Mouse (Mus musculus): Measurements from ENCODE around the gene Ust. TPM values are rescaled to one million over a fixed set of nuclear protein-coding genes. Genes with fewer than 3 reads are reported as not detected.

Ust gene
- polyA plus RNA-seq, 1 experiment from 2014 or later: 11.2 TPM

GRCm38 (mm10) chr10:8520766-8521395, 2.3 kb upstream of the Ust start:
- Histone ChIP-seq H3K4me1 (peaks cover 21% of the 10 kb centered on the region), H3K27ac (replicated peaks) (no peak overlapping the region), H3K4me2 (no peak overlapping the region), H3K36me3 (no peaks in the 10 kb centered on the region), H3K9me3 (replicated peaks) (no peaks in the 10 kb centered on the region), H3K4me3 (replicated peaks) (no peak overlapping the region), H3K9ac (replicated peaks) (no peak overlapping the region), H3K27me3 (replicated peaks) (0 out of 2 replicates have a peak, but pooled peaks cover 6% of the 10 kb centered on the region)
- no peak for ATAC-seq (ENCODE audit: low FRiP score)
- WGBS: 66% methylated on average over 7 of the region's 7 CpGs

- H3K9ac ChIP-seq (replicated peaks): peak overlapping the region; percentile 79
- no peaks in the 10 kb centered on the region for H3K36me3 ChIP-seq
- no peak overlapping the region for H3K27ac ChIP-seq (replicated peaks)
- H3K27me3 ChIP-seq (replicated peaks): 0 out of 2 replicates have a peak, but pooled peaks cover 6% of the 10 kb centered on the region
- 1% methylated on average over 18 of the region's 18 CpGs for WGBS
- H3K9me3 ChIP-seq (replicated peaks): no peaks in the 10 kb centered on the region
- peak overlapping the region; percentile 94 for H3K4me2 ChIP-seq
- H3K4me1 ChIP-seq: peaks cover 21% of the 10 kb centered on the region
- H3K4me3 ChIP-seq (replicated peaks): peak overlapping the region; percentile 93
- ATAC-seq (ENCODE audit: low FRiP score): peak; percentile 21; the same call in 1 of the 2 replicates
Measured at GRCm38 (mm10) chr10:8519014-8519491, 428 bp upstream of the Ust start.

DNA sequence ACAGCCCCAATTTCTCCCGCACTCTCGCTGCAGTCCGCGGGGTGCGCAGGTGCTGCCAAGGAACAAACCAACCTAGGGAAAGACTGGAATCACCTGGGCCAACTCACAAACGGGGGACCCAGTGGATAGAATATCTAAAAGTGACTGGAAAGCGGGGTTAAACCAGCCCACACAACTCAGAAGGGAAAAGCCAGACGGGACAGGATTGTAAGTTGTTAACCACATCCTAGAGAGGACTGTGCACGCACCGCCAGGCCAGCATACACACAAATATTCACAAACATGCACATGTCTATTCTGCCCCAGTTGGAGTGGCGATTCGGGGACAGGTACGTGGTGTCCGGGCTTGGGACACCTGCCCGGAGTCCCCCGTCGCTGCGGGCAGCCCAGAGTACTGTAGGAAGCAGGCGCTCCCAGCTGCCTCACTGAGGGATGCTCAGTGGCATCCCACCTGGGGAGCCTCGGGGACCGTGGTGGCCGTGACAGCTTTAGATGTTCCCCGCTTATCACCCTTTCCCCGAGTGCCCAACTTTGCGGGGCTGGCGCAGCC, 959 bp downstream of the Ust start:
- H3K9me3 ChIP-seq (replicated peaks): no peaks in the 10 kb centered on the region
- peak overlapping the region; percentile 94 for H3K4me2 ChIP-seq
- H3K27ac ChIP-seq (replicated peaks): peak overlapping the region; percentile 70; the same call in 1 of the 2 replicates
- H3K9ac ChIP-seq (replicated peaks): peak overlapping the region; percentile 79
- H3K36me3 ChIP-seq: no peaks in the 10 kb centered on the region
- H3K4me1 ChIP-seq: peaks cover 21% of the 10 kb centered on the region
- H3K27me3 ChIP-seq (replicated peaks): 0 out of 2 replicates have a peak, but pooled peaks cover 6% of the 10 kb centered on the region
- WGBS: under 1% methylated on average over 26 of the region's 26 CpGs
- peak overlapping the region; percentile 93 for H3K4me3 ChIP-seq (replicated peaks)
- ATAC-seq (ENCODE audit: low FRiP score): peak; percentile 48

GRCm38 (mm10) chr10:8516916-8517524, 1.6 kb downstream of the Ust start:
- WGBS: 9% methylated on average over 9 of the region's 9 CpGs
- Histone ChIP-seq H3K4me2 (peak overlapping the region; percentile 94), H3K36me3 (no peaks in the 10 kb centered on the region), H3K9me3 (replicated peaks) (no peaks in the 10 kb centered on the region), H3K9ac (replicated peaks) (peak overlapping the region; percentile 79; the same call in 1 of the 2 replicates), H3K4me3 (replicated peaks) (peak overlapping the region; percentile 93), H3K27me3 (replicated peaks) (0 out of 2 replicates have a peak, but pooled peaks cover 6% of the 10 kb centered on the region), H3K27ac (replicated peaks) (no peak overlapping the region), H3K4me1 (peaks cover 21% of the 10 kb centered on the region)
- ATAC-seq (ENCODE audit: low FRiP score): no peak

GRCm38 (mm10) chr10:8513690-8514089, 4.9 kb downstream of the Ust start:
- Histone ChIP-seq H3K9me3 (replicated peaks) (no peaks in the 10 kb centered on the region), H3K4me1 (peaks cover 17% of the 10 kb centered on the region), H3K4me3 (replicated peaks) (no peak overlapping the region), H3K27ac (replicated peaks) (no peak overlapping the region), H3K9ac (replicated peaks) (no peak overlapping the region), H3K4me2 (no peak overlapping the region), H3K27me3 (replicated peaks) (no peaks in the 10 kb centered on the region), H3K36me3 (no peaks in the 10 kb centered on the region)
- WGBS: 82% methylated on average over 3 of the region's 3 CpGs
- no peak for ATAC-seq (ENCODE audit: low FRiP score)

DNA sequence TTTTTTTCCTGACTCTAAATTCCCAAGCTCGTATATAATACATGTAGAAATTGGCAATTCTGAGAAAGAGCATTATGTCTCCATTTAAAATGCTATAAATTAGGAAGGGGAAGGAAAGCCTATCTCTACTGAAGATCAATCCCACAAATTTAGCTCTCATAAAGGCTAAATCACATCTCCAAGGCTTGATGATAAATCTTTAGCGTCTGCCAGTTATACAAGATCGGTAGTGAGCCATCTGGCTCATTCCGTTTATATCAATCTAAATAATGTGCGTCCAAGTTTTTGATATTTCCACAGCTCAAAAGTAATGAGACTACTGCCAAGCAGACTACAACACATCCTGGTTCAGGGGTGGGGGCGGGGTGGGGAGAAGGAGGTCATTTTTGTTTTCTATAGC, 6.4 kb downstream of the Ust start:
- 65% methylated on average over 6 of the region's 6 CpGs for WGBS
- Histone ChIP-seq H3K27ac (replicated peaks) (no peak overlapping the region), H3K27me3 (replicated peaks) (no peaks in the 10 kb centered on the region), H3K9ac (replicated peaks) (no peak overlapping the region), H3K4me1 (peaks cover 8% of the 10 kb centered on the region), H3K36me3 (no peaks in the 10 kb centered on the region), H3K4me3 (replicated peaks) (no peak overlapping the region), H3K4me2 (no peak overlapping the region), H3K9me3 (replicated peaks) (no peaks in the 10 kb centered on the region)
- ATAC-seq (ENCODE audit: low FRiP score): no peak

GRCm38 (mm10) chr10:8511760-8512159, 6.9 kb downstream of the Ust start:
- Histone ChIP-seq H3K4me2 (0 out of 2 replicates have a peak overlapping the region, but pooled peaks have one; percentile 15), H3K27ac (replicated peaks) (no peak overlapping the region), H3K27me3 (replicated peaks) (no peaks in the 10 kb centered on the region), H3K9ac (replicated peaks) (no peak overlapping the region), H3K4me3 (replicated peaks) (no peak overlapping the region), H3K36me3 (no peaks in the 10 kb centered on the region), H3K4me1 (peaks cover 4% of the 10 kb centered on the region; the same call in 1 of the 2 replicates), H3K9me3 (replicated peaks) (no peaks in the 10 kb centered on the region)
- WGBS: 36% methylated on average over 8 of the region's 8 CpGs
- ATAC-seq (ENCODE audit: low FRiP score): no peak

- Histone ChIP-seq H3K4me3 (replicated peaks) (no peak overlapping the region), H3K36me3 (no peaks in the 10 kb centered on the region), H3K4me1 (peaks cover 6% of the 10 kb centered on the region; the same call in 1 of the 2 replicates), H3K9me3 (replicated peaks) (no peaks in the 10 kb centered on the region), H3K27ac (replicated peaks) (no peak overlapping the region), H3K4me2 (no peak overlapping the region), H3K9ac (replicated peaks) (no peak overlapping the region), H3K27me3 (replicated peaks) (no peaks in the 10 kb centered on the region)
- ATAC-seq (ENCODE audit: low FRiP score): no peak
- 39% methylated on average over 3 of the region's 3 CpGs for WGBS
Measured at GRCm38 (mm10) chr10:8506247-8506573, 12.4 kb downstream of the Ust start.

DNA sequence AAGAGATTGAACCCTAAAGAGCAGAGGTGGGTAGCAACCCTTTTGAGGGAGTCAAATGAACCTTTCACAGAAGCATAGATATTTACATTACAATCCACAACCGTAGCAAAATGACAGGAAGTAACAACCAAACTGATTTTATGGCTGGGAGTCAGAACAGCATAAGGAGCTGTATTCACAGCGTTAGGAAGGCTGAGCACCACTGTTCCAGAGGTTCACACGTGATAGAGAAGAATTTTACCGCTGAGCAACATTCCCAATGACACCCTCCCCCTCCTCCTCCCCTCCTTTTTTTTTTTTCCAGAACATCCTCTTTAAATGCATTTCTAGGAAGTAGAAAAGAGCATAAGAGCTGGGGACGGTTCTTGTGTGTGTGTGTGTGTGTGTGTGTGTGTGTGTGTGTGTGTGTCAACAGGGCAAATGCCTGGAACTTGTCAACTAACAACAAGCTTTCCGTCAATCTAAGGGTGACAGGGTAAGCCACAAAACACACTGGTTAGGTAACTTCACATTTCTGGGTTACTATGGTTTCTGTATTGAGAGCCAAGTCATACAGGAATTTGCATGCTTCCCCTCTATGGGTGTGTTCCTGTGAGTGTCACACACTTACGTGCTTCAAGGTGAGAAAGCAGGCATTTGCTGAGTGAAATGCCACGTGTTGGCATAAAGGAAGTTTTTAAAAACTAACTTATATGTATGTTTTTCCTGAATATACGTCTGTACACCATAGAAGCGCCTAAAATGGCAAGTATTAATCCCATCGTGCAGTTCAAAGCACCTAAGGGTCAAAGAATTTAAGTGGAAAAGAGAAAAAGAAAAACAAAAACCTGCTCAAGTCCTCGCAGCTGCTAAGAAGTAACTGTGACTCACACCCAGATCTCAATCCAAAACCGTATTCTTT, 13.0 kb downstream of the Ust start:
- H3K4me3 ChIP-seq (replicated peaks): no peak overlapping the region
- H3K36me3 ChIP-seq: no peaks in the 10 kb centered on the region
- H3K9ac ChIP-seq (replicated peaks): no peak overlapping the region
- H3K4me2 ChIP-seq: no peak overlapping the region
- H3K27me3 ChIP-seq (replicated peaks): no peaks in the 10 kb centered on the region
- H3K4me1 ChIP-seq: peaks cover 6% of the 10 kb centered on the region; the same call in 1 of the 2 replicates
- H3K27ac ChIP-seq (replicated peaks): no peak overlapping the region
- no peaks in the 10 kb centered on the region for H3K9me3 ChIP-seq (replicated peaks)
- 54% methylated on average over 13 of the region's 13 CpGs for WGBS
- no peak; the same call in 1 of the 2 replicates for ATAC-seq (ENCODE audit: low FRiP score)

DNA sequence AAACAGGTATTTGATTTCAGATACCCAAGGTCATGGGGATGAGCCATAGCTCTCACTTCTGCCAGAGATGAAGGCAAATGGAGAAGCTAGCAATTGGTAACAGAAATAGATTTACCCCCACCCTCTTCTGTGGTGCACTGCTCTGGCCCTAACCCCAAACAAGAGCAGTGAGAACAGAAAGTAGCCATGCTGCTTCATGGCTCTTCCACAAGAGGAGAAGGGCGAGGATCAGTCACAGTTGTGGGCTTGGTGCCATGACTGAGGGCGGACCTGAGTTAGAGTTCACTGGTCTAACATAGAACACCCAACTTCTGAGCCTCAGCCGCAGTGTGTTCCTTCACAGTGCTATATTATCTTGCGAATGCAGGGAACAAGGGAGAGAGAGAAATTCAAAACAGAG, 13.8 kb downstream of the Ust start:
- WGBS: 83% methylated on average over 4 of the region's 4 CpGs
- H3K4me1 ChIP-seq: peaks cover 6% of the 10 kb centered on the region; the same call in 1 of the 2 replicates
- no peak overlapping the region for H3K27ac ChIP-seq (replicated peaks)
- no peaks in the 10 kb centered on the region for H3K9me3 ChIP-seq (replicated peaks)
- no peaks in the 10 kb centered on the region for H3K27me3 ChIP-seq (replicated peaks)
- no peak overlapping the region for H3K4me3 ChIP-seq (replicated peaks)
- H3K36me3 ChIP-seq: no peaks in the 10 kb centered on the region
- no peak overlapping the region for H3K4me2 ChIP-seq
- ATAC-seq (ENCODE audit: low FRiP score): no peak
- no peak overlapping the region for H3K9ac ChIP-seq (replicated peaks)
